Mouse (Mus musculus): Measurements from ENCODE around the gene Hipk2.
"Not testable (repeated sequence)": the region's sequence is repeated elsewhere in the genome, so short reads cannot be mapped to it uniquely, and the experiment has no call there.

The Hipk2 gene

GRCm38 (mm10) chr6:38702810-38703399 is 173.1 kb downstream of the Hipk2 start:
- DNase-seq (ENCODE audit: low spot score in 2 of 2), result no peak

- DNase-seq (ENCODE audit: low spot score in 2 of 2), result no peak
These were observed 174.5 kb downstream of the Hipk2 start for GRCm38 (mm10) chr6:38701421-38701820.

- DNase-seq (ENCODE audit: low spot score in 2 of 2), result no peak
These were observed 177.6 kb downstream of the Hipk2 start for GRCm38 (mm10) chr6:38698233-38698889.

GRCm38 (mm10) chr6:38696570-38696969 is 179.4 kb downstream of the Hipk2 start:
- no peak for DNase-seq (ENCODE audit: low spot score in 2 of 2)

- peak; percentile 39 to 65 for DNase-seq (ENCODE audit: low spot score in 2 of 2)
These were observed 180.4 kb downstream of the Hipk2 start for GRCm38 (mm10) chr6:38695380-38696054.

- no peak for DNase-seq (ENCODE audit: low spot score in 2 of 2)
These were observed 183.4 kb downstream of the Hipk2 start for GRCm38 (mm10) chr6:38692556-38692955.

- DNase-seq (ENCODE audit: low spot score in 2 of 2), result no peak
These were observed 184.9 kb downstream of the Hipk2 start for GRCm38 (mm10) chr6:38691052-38691451.

- DNase-seq (ENCODE audit: low spot score in 2 of 2), result no peak
These were observed 185.3 kb downstream of the Hipk2 start for GRCm38 (mm10) chr6:38690615-38691014.

GRCm38 (mm10) chr6:38688841-38689240 is 187.1 kb downstream of the Hipk2 start:
- DNase-seq (ENCODE audit: low spot score in 2 of 2), result no peak

- peak in 1 of 2 experiments; percentile 37 for DNase-seq (ENCODE audit: low spot score in 2 of 2)
These were observed 188.7 kb downstream of the Hipk2 start for GRCm38 (mm10) chr6:38687216-38687615.

- DNase-seq (ENCODE audit: low spot score in 2 of 2), result no peak
These were observed 193.4 kb downstream of the Hipk2 start for GRCm38 (mm10) chr6:38682532-38682931.

GRCm38 (mm10) chr6:38677629-38678028 is 198.3 kb downstream of the Hipk2 start:
- no peak for DNase-seq (ENCODE audit: low spot score in 2 of 2)

GRCm38 (mm10) chr6:38676723-38677122 is 199.2 kb downstream of the Hipk2 start:
- no peak for DNase-seq (ENCODE audit: low spot score in 2 of 2)

- no peak for DNase-seq (ENCODE audit: low spot score in 2 of 2)
These were observed 199.7 kb downstream of the Hipk2 start for GRCm38 (mm10) chr6:38676217-38676616.

GRCm38 (mm10) chr6:38672011-38672410 is 204.0 kb downstream of the Hipk2 start:
- no peak for DNase-seq (ENCODE audit: low spot score in 2 of 2)

GRCm38 (mm10) chr6:38671270-38671669 is 204.7 kb downstream of the Hipk2 start:
- DNase-seq (ENCODE audit: low spot score in 2 of 2), result no peak

- not testable (repeated sequence) for DNase-seq (ENCODE audit: low spot score in 2 of 2)
These were observed 205.5 kb downstream of the Hipk2 start for GRCm38 (mm10) chr6:38670488-38670887.

- no peak for DNase-seq (ENCODE audit: low spot score in 2 of 2)
These were observed 206.4 kb downstream of the Hipk2 start for GRCm38 (mm10) chr6:38669580-38669979.

GRCm38 (mm10) chr6:38662714-38663615 is 213.0 kb downstream of the Hipk2 start, which contains the start of gene Clec2l:
Clec2l (plus strand) TSS chr6:38663069.
- no peak for DNase-seq (ENCODE audit: low spot score in 2 of 2)

- DNase-seq (ENCODE audit: low spot score in 2 of 2), result no peak
These were observed 214.3 kb downstream of the Hipk2 start for GRCm38 (mm10) chr6:38661626-38662025.

GRCm38 (mm10) chr6:38650263-38650937 is 225.6 kb downstream of the Hipk2 start:
- DNase-seq (ENCODE audit: low spot score in 2 of 2), result peak; percentile 32 to 56

All from spleen, postnatal 14 days (tissue).